Mouse (Mus musculus) lung, postnatal 25 days (tissue): ENCODE results near the gene Ckmt2.

Source experiments
- DNase-seq: peaks from one replicate; pipeline ENCODE4 v3.0.0; 2022; ENCODE audit warnings: low spot score

Ckmt2 gene

DNA sequence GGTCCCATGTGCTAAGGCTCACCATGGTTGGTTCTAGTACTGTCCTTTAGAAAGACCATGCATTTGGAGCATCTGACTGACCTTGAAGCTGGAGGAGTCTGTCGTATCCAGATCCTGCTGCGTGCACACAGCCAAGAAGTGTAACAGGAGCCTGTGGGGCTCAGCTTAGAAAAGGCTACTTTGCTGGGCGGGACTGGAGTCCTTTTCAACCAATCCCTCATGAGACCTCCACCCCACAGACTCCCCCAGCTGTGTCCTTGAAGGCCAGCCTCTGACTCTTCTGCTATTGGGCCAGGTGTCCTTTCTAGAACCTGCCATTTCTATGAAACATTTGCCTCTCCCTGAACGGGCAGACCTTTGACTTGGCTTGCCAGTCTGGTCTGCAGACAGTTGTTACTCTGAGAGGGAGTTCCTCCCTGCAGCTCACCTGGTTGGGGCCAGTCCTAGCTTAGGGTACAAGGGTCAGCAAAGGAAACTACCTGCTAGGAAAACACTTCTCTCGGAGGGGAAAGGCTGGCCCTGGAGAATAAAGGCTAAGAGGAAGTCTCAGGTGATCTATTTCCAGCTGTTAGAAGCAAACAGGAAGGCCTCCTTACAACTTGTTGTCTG, at the start of gene Ckmt2:
TSS of gene Ckmt2 (minus strand) at position 145 of the 609 bp plus-strand sequence.
- DNase-seq: no peak

DNA sequence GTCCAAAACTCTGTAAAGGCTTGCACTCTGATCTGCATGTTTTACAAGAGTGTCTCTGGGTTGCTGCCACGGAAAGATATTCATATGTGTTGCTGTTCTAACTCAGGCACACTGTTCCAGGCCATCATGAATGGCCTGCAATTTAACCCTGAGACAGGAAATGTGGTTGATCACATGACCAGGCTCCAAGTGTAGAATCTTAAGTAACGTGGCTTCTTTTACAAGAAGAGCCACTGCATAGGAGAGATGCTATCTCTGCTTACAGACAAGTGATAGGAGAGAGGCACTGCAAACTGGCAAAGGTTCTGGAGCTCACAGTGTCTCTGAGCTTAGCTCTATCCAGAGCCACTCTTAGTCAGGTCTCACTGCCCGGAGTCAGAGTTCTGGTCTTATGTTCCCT, 44.3 kb upstream of the Ckmt2 start:
- no peak for DNase-seq

DNA sequence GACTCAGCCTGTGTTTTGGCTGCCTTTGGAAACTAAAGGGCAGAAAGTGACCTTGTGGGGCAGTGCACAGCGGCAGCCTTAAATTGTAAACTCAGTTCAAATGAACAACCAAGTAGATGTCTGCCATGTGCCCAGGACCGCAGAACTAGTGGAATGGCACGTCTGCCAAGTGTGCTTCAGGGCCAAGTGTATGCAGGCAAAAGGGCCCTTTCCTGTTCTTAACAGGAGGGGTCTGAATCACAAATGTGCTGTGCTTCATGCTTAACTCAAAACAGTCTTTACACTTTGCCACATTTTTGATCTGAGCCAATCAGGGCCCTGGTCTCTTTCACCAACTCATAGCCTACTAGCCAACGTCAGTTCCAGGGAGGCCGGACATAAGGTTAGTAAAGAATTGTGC, 42.1 kb upstream of the Ckmt2 start:
- no peak for DNase-seq

DNA sequence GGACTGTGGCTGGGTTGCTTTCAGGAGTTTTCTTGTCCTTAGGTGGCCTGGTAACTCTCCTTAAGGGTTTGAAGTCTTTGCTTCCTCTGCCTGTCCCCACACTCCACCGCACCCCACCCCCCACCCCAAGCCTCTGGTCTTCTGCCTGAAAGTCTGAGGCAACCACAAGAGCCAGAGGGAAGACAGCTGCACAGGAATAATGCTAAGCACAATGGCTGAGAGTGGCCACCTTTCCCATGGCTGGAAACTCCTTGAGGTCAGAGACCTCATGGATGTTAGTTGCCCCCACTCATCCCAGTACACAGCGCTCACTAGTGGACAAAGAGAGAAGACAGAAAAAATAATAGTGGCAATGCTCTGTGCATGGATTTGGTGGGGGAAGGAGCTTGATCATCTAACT, 41.1 kb upstream of the Ckmt2 start:
- DNase-seq: no peak

DNA sequence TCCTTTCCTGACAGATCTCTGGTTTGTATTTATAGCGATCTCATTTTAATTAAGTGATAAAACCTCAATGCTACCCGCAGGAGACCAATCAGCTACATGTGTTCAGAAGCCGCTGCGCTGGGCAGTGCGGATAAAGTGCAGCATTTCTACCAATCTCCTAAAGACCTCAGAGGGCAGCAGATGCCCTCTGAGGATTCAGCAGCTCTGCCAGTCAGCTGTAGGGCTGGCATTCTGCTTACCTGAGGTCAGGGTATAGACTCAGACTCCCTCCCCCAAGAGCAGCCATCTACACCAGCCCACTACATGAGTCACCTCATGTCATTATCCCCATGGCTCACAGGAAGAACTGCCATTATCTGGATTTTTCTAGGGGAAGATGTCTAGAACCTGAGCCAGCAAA, 39.6 kb upstream of the Ckmt2 start:
- DNase-seq: no peak

DNA sequence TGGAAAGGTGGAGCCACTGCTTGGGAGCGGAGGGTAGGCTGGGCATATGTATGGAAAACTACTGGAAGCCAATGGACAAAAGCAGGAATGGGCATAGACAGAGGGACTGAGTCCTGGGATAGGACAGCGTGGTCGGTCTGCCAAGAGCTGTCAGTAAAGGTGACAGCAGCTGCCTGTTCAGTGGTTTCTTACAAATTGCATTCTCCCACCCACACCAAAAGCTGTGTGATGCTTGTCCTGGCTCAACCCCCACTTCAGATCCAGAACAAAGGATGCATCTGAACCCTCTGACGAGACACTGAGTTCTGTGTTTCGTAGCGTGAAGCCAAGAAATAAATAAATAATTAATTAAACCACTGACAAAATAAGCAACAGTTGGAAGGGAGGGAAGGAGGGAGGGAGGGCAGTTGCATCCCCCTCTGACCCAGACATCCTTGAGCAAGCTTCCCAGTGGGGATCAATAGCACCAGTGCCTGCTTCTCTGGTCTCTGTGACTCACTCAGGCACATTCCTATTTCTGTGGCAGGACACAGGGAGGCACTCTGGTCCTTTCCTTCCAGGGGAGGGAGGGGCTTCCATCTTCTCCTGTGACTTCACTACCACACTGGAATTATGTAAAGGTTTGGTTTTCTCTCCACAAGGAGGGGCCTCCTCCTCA, 39.0 kb upstream of the Ckmt2 start:
- no peak for DNase-seq

DNA sequence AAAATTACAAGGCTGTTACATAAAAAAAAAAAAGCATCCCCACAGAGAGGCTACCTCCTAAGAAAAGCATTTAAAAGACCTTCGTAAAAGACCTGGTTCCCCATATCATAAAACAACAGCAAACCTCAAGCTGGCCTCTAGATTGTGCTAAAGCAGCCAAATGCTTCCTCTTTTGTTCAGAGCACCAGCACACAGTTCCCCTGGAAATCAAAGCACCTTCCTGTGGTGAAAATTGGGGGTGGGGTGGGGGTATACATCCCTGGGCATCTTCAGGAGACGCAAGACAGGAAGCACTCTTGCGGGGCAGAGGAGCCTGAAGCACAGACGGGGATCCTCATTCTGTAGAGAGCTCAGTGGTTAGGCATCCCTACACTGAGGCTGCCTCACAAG, 38.5 kb upstream of the Ckmt2 start:
- DNase-seq: no peak

DNA sequence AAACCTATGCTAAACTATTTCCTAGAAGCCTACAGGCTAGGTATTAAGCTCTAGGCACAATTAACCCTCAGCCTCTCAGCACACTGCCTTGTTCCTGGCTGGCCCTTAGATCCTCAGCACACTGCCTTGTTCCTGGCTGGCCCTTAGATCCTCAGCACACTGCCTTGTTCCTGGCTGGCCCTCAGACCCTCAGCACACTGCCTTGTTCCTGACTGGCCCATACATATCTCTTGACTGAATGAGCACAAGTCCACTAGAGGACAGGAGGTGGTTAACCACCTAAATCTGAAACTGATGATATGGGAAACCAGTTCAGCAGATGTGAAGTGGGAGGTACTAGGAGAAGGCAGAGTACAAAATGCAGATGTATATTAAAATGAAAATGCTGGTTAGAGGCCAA, 35.0 kb upstream of the Ckmt2 start:
- no peak for DNase-seq

DNA sequence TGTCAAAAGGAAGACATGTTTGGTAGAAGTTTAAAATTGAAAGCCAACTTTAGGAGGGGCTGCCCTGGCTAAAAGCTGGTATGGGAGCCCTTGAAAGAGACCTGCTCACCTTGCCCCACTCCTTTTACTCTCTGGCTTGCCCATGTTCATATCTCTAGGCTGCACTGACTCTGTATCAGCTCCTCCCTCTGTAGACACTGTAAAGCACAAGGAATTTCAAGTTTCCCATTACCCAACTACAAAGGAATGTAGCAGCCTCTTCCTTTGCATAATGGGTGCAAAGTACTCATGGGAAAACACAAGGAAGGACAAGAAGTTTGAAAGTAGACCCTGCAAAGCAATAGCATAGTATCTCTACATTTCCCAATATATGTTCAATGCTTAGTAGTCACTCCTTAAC, 34.5 kb upstream of the Ckmt2 start:
- DNase-seq: peak; percentile 44

DNA sequence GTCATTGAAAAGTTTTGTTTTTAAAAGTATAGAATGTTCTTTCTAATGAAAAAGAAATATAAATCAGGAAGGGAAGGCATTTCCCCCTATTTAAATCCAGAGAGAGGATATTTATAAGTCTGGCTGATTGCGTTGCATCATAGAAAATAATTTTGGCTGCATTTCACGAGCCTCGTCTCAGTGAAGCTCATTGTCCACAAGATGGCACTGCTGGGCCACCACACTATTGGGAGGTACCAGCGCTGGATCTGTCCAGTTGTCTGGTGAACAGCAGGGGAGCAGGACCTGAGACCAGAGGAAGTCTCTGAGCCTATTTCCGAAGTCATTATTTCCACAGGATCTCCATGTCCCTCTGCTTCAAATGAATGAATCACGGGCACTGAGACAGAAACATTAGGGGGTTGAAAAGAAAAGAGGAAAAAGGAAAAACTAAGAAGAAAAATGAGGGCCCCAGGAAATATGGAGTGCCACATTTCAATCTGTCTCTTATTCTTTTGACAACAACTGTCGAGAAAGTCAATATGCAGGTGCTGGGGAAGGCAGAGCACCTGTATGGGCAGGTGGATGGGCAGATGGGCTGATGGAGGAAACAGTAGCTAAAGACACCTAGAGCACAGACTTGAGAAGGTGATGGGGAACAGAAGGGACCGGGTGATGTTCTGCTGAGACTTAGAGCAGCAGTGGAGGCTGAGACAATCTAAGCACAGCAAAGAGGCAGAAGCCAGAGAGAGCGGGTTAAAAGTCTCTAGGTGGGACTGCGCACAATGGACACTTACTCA, 31.7 kb upstream of the Ckmt2 start:
- DNase-seq: peak; percentile 84

DNA sequence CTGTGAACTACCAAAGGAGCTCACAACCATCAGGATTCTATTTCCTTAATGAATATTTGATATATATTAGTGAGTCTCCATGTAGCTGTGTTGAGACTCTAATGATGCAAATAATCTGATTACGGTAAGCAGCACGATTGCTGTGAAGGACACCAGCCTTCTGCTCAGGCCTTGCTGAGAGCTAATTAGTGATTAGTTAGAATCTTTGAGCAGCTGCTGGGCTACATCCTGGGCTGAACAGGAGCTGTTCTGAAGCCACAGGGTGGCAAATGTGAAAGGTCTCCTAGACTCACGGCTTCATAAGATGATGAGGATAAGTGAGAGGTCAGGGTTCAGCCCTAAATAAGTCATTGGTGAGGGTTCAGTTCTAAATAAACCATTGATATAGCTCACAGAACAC, 29.7 kb upstream of the Ckmt2 start:
- no peak for DNase-seq

DNA sequence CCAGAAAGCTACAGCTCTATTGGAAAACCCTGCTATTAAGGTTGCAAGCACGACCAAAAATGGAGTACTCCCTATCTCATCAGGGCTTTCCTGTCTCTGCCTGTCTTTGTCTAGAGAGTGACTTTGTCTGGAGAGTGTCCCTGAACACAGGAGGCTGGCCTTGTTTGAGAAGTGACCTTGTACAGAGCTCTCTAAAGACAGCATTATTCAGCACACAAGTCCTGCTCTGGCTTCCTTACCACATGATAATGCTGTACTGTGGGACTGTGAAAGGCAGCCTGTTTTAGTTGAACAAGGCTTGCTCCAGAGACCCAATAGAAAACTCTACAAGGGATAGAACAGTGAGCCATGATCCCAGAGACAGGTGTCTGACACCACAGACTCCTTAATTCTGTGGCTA, 19.8 kb upstream of the Ckmt2 start:
- no peak for DNase-seq

DNA sequence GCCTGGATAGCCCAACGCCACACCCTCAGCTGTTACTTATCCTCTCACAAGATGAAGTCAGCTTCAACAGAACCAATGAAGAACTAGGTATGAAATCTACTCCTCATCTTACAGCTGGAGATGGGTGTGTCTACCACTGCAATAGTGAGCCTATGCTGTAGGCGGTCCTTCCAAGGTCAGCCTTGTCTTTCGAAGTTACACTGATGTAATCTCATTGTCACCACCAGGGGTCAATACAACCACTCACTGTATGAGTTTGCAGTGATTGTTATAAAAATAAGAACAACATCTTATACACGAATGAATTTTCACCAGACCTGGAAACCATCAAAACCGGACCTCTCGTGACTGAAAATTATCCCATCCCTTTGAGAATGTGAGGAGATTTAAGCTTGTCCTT, 16.4 kb upstream of the Ckmt2 start:
- no peak for DNase-seq

DNA sequence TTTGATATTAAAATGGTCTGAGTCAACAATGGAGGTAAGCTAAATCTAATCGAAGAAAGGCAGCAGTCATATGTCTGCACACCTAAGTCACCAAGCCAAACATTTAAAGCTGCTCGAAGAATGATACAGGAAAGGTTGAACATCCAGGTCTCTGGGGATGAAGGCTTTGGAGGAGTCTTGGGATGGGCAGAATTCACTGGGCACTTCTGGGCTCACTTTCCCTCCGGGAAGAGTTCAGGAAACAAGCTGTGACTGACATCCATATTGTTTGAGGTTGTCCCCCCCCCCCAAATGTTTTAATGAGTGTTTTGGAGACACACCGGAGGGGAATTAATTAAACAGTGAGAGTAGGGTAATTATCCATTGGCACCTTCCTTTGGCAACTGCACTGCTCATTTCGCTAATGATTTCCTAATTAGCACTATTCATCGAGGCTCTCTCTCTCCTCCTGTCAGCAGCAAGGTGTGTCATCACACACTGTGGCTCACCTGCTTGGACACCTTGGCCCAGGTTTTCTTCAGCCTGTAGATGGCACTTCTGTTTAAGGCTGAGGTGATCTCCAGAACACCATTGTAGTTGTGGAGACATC, 13.4 kb upstream of the Ckmt2 start:
- no peak for DNase-seq

DNA sequence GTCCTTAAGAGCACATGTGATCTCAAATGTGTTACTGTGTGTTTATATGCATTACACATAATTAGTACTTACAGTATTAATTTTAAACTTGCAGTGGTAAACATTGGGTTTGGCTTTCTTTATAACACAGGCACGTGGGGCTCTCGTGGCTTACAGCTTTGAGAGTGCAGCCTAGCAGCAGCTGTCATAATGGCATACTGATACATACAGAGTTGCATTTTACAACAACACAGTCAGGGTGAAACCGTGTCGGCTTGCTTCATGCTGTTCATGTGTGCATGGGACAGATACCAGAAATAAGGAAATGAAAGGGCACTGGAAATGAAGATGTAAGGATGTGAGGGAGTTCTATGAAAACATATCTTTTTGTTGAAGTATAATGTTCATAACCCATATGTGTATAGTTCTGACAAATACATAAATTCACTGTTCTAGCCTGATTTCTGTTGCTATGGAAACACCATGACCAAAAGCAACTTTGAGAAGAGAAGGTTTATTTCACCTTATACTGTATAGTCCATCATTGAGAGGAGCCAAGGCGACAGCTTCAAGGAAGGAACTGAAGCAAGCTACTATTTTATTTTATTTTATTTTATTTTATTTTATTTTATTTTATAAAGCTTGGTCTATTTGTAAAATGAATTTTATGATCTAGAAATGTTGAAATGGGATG, 8.2 kb upstream of the Ckmt2 start:
- no peak for DNase-seq

DNA sequence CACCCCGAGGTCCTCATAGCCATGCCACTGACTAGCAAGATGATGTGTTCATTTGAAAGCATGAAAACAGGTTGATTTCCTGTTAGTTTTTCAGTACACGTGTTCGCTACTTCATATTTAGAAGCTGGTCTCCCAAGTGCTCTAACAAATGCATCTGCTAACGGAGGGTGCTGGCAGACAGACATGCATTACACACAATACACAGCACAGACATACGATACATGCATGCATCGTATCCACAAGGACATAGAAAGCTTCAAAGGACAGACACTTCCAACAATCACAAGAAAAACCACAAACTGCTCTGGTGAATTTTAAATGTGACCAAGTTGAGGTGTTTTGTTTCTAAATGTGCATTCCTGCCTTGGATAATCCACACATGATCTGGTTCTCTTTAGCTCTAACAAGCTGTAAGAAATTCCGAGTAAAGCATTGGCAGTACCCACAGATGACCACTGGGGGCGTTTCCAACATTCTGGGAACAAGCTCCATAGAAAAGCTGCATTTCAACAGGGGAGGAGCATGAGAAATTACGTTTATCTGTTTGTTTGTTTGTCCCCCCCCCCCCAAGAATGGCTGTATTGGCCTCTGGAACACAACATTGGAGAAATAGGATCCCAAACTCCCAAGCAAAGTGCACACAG, 5.3 kb upstream of the Ckmt2 start:
- peak; percentile 7 for DNase-seq

DNA sequence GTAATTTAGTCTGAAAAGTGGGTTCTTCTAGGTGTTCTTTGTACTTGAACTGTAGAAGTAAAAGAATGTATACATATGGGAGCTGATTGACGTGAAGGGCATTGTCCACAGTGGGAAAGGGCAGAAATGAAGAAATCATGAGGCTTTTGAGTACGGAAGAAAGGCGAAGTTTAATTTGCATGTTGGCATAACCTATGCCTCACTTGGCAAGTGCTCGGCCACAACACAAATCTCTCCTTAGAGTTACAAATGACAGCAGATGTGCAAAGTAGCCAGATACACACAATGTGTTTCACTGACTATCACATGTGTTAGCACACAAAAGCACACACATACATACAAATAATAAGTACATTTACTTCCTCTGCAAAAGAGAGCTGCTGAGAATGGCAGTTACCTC, 3.6 kb upstream of the Ckmt2 start:
- no peak for DNase-seq

DNA sequence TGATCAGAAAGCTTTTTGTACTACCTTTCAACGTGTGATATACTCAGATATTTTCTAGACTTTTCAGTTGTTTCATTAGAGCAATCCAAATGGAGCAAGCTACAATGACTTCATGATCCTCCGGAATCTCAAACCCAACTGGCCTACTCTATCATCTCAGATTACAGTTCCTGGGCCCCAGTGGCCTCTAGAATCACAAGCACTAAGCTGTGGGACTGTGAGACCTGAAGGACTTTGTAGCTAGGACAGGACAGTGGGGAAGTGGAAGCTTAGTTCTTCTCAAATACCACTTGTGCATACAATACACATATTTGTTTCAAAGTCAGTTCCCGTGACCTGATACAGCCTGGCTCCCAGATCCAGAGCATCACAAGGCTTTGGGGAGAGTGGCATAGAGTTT, 1.3 kb upstream of the Ckmt2 start:
- DNase-seq: no peak

DNA sequence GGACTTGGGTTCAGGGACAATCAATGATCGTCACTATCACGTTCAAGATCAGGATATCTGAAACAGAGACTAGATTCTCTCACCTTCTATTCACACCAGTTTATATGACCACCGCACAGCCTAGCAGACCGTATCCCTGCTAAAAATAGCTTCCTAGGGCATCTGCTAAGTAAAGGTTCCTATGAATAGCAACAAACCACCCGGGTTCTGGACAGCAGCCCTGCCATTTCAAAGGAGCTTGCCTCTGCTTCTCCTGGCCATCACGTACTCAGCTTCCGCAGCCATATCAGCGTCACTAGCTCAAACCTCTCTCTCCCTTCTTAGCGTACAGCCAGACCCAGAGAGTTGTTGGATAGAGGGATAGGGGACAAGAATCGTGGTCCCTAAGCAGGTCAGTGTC, 665 bp upstream of the Ckmt2 start:
- DNase-seq: no peak

DNA sequence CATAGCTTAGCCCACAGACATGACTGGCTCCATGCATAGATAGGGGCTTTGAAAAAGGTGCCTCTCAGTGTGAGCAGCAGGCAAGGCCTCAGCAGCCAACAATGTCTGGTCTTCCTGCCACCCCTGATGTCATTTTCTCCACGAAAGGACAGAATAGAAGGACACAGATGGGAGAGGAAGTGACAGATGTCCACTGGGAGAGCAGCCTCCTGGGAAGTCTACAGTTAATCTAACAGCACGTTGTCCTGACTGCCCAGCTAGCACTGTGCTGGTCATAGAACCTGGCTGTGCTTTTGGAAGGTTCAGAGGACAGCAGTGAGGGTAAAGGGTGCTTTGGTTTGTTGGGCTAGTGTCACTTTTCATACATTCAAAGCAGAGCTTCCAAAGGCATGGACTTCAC, 1.1 kb downstream of the Ckmt2 start:
- no peak for DNase-seq

DNA sequence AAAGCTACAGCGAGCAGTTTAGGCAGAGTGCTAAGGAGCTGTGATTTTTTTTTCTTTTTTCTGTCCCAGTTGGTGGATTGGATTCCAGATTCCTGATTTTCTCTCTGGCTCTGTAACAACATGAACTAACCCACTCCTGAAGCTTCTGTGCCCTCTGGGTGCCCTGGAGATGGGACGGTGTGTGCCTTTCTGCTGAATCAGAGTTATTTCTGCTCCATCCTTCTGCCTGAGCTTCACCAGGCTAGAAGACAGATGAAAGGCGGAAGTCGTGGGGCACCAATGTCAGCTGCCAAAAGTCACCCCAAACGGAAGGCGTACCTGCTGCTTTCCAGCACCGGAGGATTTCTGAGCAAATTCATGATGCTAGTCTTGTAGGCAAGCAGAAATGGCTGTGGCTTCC, 2.1 kb downstream of the Ckmt2 start:
- no peak for DNase-seq

DNA sequence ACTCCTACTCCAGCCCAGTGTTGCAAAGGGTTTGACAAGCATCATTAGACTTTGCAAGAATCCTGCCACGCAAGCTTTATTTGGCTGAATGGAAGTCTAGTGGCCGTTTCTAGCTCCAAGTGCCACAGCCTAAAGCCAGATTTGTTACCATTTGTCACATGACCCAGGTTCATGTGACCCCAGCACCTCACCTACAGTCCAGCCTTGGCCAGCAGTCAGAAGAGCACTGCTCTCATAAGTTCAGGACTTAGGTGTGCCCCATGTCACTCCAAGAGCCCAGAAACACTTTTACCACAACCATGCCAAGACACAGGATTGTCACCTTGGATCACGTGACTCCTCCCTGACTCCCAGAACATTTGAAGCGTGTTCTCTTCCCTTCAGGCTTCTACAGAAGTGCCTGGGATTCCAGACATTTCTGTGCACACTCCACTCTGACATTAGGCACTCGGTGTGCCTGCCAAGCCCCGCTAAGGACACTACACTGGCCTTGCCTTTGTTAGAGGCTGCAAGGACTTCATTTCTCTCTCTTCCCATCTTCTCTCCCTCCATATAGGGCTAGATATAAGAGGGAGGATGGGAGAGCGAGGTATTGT, 2.9 kb downstream of the Ckmt2 start:
- DNase-seq: peak; percentile 59
